Mouse (Mus musculus) CH12.LX (cell line): ENCODE results near the gene Tex22. TPM values are rescaled to one million over a fixed set of nuclear protein-coding genes. Genes with fewer than 3 reads are reported as not detected.

ENCODE experiments used
- DNase-seq: peaks from one replicate; pipeline ENCODE4 v3.0.0-alpha.2; 2013; ENCODE audit errors: extremely low read depth
- H3K27ac ChIP-seq: 2 replicates; pipeline ENCODE4 v1.5.1; 2012; ENCODE audit warnings: low read depth, mild to moderate bottlenecking, control low read depth, moderate library complexity; ENCODE audit not compliant: insufficient read depth
- H3K27me3 ChIP-seq: replicated peaks from 2 replicates; pipeline ENCODE3; 2012; ENCODE audit warnings: inconsistent platforms
- H3K36me3 ChIP-seq, 2 experiments: replicated peaks in 1 of 2; 2 replicates each; pipeline versions ENCODE3 to v1.6.1; 2012; ENCODE audit warnings: inconsistent platforms in 1 of 2, low read length in 1 of 2, mild to moderate bottlenecking in 1 of 2, mixed read lengths in 1 of 2, moderate library complexity in 1 of 2; ENCODE audit not compliant: control insufficient read depth in 1 of 2, insufficient read depth in 1 of 2
- H3K4me1 ChIP-seq, 2 experiments: 2 replicates each; pipeline ENCODE4 v1.6.1; 2012; ENCODE audit warnings: inconsistent platforms in 1 of 2, moderate library complexity in 1 of 2; ENCODE audit not compliant: insufficient read depth in 2 of 2, control insufficient read depth in 1 of 2
- H3K4me2 ChIP-seq: 2 replicates; pipeline ENCODE4 v1.6.1; 2012; ENCODE audit warnings: low read depth, mild to moderate bottlenecking, control low read depth; ENCODE audit not compliant: poor library complexity, insufficient read depth, severe bottlenecking
- H3K4me3 ChIP-seq, 3 experiments: fragments of 150-350 bp in 1 of 3; sonication (generic) in 1 of 3; replicated peaks in 1 of 3; 2 replicates each; pipeline versions ENCODE3 to v1.5.1; 2011 to 2012; ENCODE audit warnings: low read depth in 2 of 3, low read length in 2 of 3, mild to moderate bottlenecking in 2 of 3, moderate library complexity in 2 of 3, control low read depth in 1 of 3, improper control_type of control experiment in 1 of 3, inconsistent platforms in 1 of 3, mixed read lengths in 1 of 3; ENCODE audit not compliant: poor library complexity in 1 of 3
- H3K79me2 ChIP-seq: replicated peaks from 2 replicates; pipeline ENCODE4 v1.6.1; 2012; ENCODE audit warnings: mild to moderate bottlenecking, moderate library complexity; ENCODE audit not compliant: control insufficient read depth, poor library complexity, insufficient read depth, severe bottlenecking; ENCODE audit errors: extremely low read depth
- H3K9ac ChIP-seq: 2 replicates; pipeline ENCODE4 v1.6.1; 2012; ENCODE audit warnings: low read depth, mild to moderate bottlenecking, control low read depth, moderate library complexity; ENCODE audit not compliant: insufficient read depth
- H3K9me3 ChIP-seq: replicated peaks from 2 replicates; pipeline ENCODE3; 2012; ENCODE audit warnings: low read length, inconsistent platforms, mixed read lengths
- BHLHE40 ChIP-seq: IDR thresholded peaks from 2 replicates; pipeline ENCODE4 v1.6.1; 2011; ENCODE audit warnings: mild to moderate bottlenecking, low read depth, low read length, improper control_type of control experiment
- CHD1 ChIP-seq: IDR thresholded peaks from 2 replicates; pipeline ENCODE4 v1.6.1; 2012; ENCODE audit warnings: low read depth, low read length, improper control_type of control experiment, inconsistent platforms
- CHD2 ChIP-seq: IDR thresholded peaks from 2 replicates; pipeline ENCODE4 v1.6.1; 2011; ENCODE audit warnings: low read length, improper control_type of control experiment
- E2F4 ChIP-seq: IDR thresholded peaks from 2 replicates; pipeline ENCODE4 v1.6.1; 2011; ENCODE audit warnings: low read depth, low read length, improper control_type of control experiment; ENCODE audit not compliant: insufficient replicate concordance
- GABPA ChIP-seq: IDR thresholded peaks from 2 replicates; pipeline ENCODE4 v1.6.1; 2012; ENCODE audit warnings: low read depth, low read length, improper control_type of control experiment, inconsistent platforms; ENCODE audit not compliant: insufficient replicate concordance
- HCFC1 ChIP-seq: IDR thresholded peaks from 2 replicates; pipeline ENCODE4 v1.6.1; 2012; ENCODE audit warnings: low read depth, mild to moderate bottlenecking, inconsistent platforms, low read length, improper control_type of control experiment
- IRF4 ChIP-seq: IDR thresholded peaks from 2 replicates; pipeline ENCODE4 v1.6.1; 2014; ENCODE audit warnings: low read depth, mild to moderate bottlenecking, inconsistent platforms, low read length, improper control_type of control experiment
- KAT2A ChIP-seq: IDR thresholded peaks from 2 replicates; pipeline ENCODE4 v1.6.1; 2012; ENCODE audit warnings: low read length, improper control_type of control experiment, inconsistent platforms; ENCODE audit not compliant: insufficient replicate concordance
- MAFK ChIP-seq: IDR thresholded peaks from 2 replicates; pipeline ENCODE4 v1.6.1; 2011; ENCODE audit warnings: low read length, improper control_type of control experiment; ENCODE audit not compliant: insufficient replicate concordance
- MAX ChIP-seq: IDR thresholded peaks from 2 replicates; pipeline ENCODE4 v1.6.1; 2011; ENCODE audit warnings: low read length, improper control_type of control experiment
- MEF2A ChIP-seq: IDR thresholded peaks from 2 replicates; pipeline ENCODE4 v1.6.1; 2014; ENCODE audit warnings: low read depth, mild to moderate bottlenecking, inconsistent platforms, low read length, improper control_type of control experiment, borderline replicate concordance
- MXI1 ChIP-seq: IDR thresholded peaks from 2 replicates; pipeline ENCODE4 v1.6.1; 2011; ENCODE audit warnings: mild to moderate bottlenecking, low read depth, low read length, improper control_type of control experiment
- POLR2A ChIP-seq: IDR thresholded peaks from 2 replicates; pipeline ENCODE4 v1.6.1; 2011; ENCODE audit warnings: low read depth, mild to moderate bottlenecking, improper control_type of control experiment, low read length
- POLR2AphosphoS2 ChIP-seq: IDR thresholded peaks from 2 replicates; pipeline ENCODE4 v1.6.1; 2011; ENCODE audit warnings: low read depth, low read length, improper control_type of control experiment
- RAD21 ChIP-seq: IDR thresholded peaks from 2 replicates; pipeline ENCODE4 v1.6.1; 2011; ENCODE audit warnings: low read depth, mild to moderate bottlenecking, low read length, improper control_type of control experiment, moderate library complexity
- SIN3A ChIP-seq: IDR thresholded peaks from 2 replicates; pipeline ENCODE4 v1.6.1; 2012; ENCODE audit warnings: low read length, improper control_type of control experiment, inconsistent platforms
- SMC3 ChIP-seq: IDR thresholded peaks from 2 replicates; pipeline ENCODE4 v1.6.1; 2011; ENCODE audit warnings: low read depth, low read length, improper control_type of control experiment
- TBP ChIP-seq: conservative IDR thresholded peaks from 2 replicates; pipeline ENCODE4 v1.6.1; 2011; ENCODE audit warnings: low read depth, low read length, improper control_type of control experiment
- TCF12 ChIP-seq: IDR thresholded peaks from 2 replicates; pipeline ENCODE4 v1.6.1; 2014; ENCODE audit warnings: low read depth, mild to moderate bottlenecking, inconsistent platforms, low read length, improper control_type of control experiment
- USF1 ChIP-seq: IDR thresholded peaks from 2 replicates; pipeline ENCODE4 v1.6.1; 2014; ENCODE audit warnings: low read depth, mild to moderate bottlenecking, inconsistent platforms, low read length, improper control_type of control experiment
- ZC3H11A ChIP-seq: IDR thresholded peaks from 2 replicates; pipeline ENCODE4 v1.6.1; 2012; ENCODE audit warnings: low read depth, mild to moderate bottlenecking, inconsistent platforms, low read length, improper control_type of control experiment
- ZKSCAN1 ChIP-seq: IDR thresholded peaks from 2 replicates; pipeline ENCODE4 v1.6.1; 2012; ENCODE audit warnings: low read depth, inconsistent platforms, low read length, improper control_type of control experiment, borderline replicate concordance
- ZMIZ1 ChIP-seq: IDR thresholded peaks from 2 replicates; pipeline ENCODE4 v1.6.1; 2012; ENCODE audit warnings: low read depth, mild to moderate bottlenecking, inconsistent platforms, low read length, improper control_type of control experiment
- ZNF384 ChIP-seq: IDR thresholded peaks from 2 replicates; pipeline ENCODE4 v1.6.1; 2012; ENCODE audit warnings: low read depth, low read length, improper control_type of control experiment, inconsistent platforms
- dilution Hi-C: fragments of 300-500 bp; cut with MboI; formaldehyde crosslinking; loops from 2 replicates; pipeline ENCODE4 v1.14.3; 2020; ENCODE audit warnings: low sequenced_read_pairs; ENCODE audit not compliant: extremely low pct_unique_long_range_greater_than_20kb, extremely low pct_ligation_motif_present
- in situ Hi-C: fragments of 300-500 bp; cut with MboI; formaldehyde crosslinking; loops from 3 replicates; pipeline ENCODE4 v1.14.3; 2019; ENCODE audit warnings: low sequenced_read_pairs, low pct_ligation_motif_present, low pct_unique_long_range_greater_than_20kb, mixed read lengths
- polyA plus RNA-seq: library from polyadenylated mRNA; unstranded; fragments of >175 nt; gene quantifications from 2 replicates; pipeline ENCODE4 v1.2.1, GENCODE M21; 2012; ENCODE audit warnings: low read depth; ENCODE audit not compliant: insufficient read length
- total RNA-seq, 2 experiments: library from RNA; depleted of rRNA; stranded (reverse); fragments of 300-350 nt in 1 of 2; fragments of >200 nt in 1 of 2; gene quantifications; 2 replicates each; pipeline ENCODE4 v1.2.3; 2012 to 2014

The Tex22 gene
- total and polyA plus RNA-seq, 3 experiments, result 0.21 TPM; not detected in 2

- TF ChIP-seq HCFC1 (no peak), SMC3 (no peak), CHD2 (no peak), RAD21 (no peak), ZKSCAN1 (no peak), ZMIZ1 (no peak), TBP (no peak), IRF4 (no peak), BHLHE40 (no peak), CHD1 (no peak), GABPA (no peak), POLR2A (no peak), MAX (no peak), MEF2A (no peak), TCF12 (no peak), ZNF384 (no peak), KAT2A (no peak), SIN3A (no peak), ZC3H11A (no peak)
- Histone ChIP-seq H3K9ac (no peak overlapping the region), H3K36me3 (no peaks in the 10 kb centered on the region), H3K4me1 (peaks cover 9 to 31% of the 10 kb centered on the region in 2 experiments), H3K9me3 (no peaks in the 10 kb centered on the region), H3K27ac (no peak overlapping the region), H3K4me3 (no peak overlapping the region), H3K27me3 (peaks cover 2% of the 10 kb centered on the region), H3K79me2 (no peaks in the 10 kb centered on the region), H3K4me2 (no peak overlapping the region)
- in situ Hi-C loops, result loop anchor here (10.0 kb wide), 1 partner anchor 83 kb away; the partner anchor contains the start of gene Brf1
- no peak for DNase-seq
- dilution Hi-C loops, result no loop called here
Observed at GRCm38 (mm10) chr12:113088026-113088425, 13.7 kb downstream of the Tex22 start.

GRCm38 (mm10) chr12:113089107-113089506 is 14.8 kb downstream of the Tex22 start:
- no peak for DNase-seq
- no peaks in the 10 kb centered on the region for H3K79me2 ChIP-seq
- H3K27ac ChIP-seq, result no peak overlapping the region
- no peak overlapping the region for H3K4me2 ChIP-seq
- no peaks in the 10 kb centered on the region for H3K9me3 ChIP-seq
- no peak for TF ChIP-seq USF1
- no peak for TF ChIP-seq MAFK
- no peak for TF ChIP-seq POLR2AphosphoS2
- no peak for TF ChIP-seq MEF2A
- no peak for TF ChIP-seq MXI1
- no peak for TF ChIP-seq E2F4
- no peak for TF ChIP-seq ZMIZ1
- in situ Hi-C loops, result loop anchor here (10.0 kb wide), 1 partner anchor 84 kb away; the partner anchor contains the start of gene Brf1
- H3K27me3 ChIP-seq, result peaks cover 1% of the 10 kb centered on the region
- dilution Hi-C loops, result no loop called here
- H3K4me1 ChIP-seq, result peaks cover 9 to 31% of the 10 kb centered on the region in 2 experiments
- no peaks in the 10 kb centered on the region for H3K36me3 ChIP-seq
- H3K9ac ChIP-seq, result no peak overlapping the region
- H3K4me3 ChIP-seq, result no peak overlapping the region
